Mouse (Mus musculus): Measurements from ENCODE around the gene Mical2. TPM values are rescaled to one million over a fixed set of nuclear protein-coding genes. Genes with fewer than 3 reads are reported as not detected.

Gene Mical2
- polyA plus RNA-seq, 1 experiment from 2014 or later, result 0.96 TPM

DNA sequence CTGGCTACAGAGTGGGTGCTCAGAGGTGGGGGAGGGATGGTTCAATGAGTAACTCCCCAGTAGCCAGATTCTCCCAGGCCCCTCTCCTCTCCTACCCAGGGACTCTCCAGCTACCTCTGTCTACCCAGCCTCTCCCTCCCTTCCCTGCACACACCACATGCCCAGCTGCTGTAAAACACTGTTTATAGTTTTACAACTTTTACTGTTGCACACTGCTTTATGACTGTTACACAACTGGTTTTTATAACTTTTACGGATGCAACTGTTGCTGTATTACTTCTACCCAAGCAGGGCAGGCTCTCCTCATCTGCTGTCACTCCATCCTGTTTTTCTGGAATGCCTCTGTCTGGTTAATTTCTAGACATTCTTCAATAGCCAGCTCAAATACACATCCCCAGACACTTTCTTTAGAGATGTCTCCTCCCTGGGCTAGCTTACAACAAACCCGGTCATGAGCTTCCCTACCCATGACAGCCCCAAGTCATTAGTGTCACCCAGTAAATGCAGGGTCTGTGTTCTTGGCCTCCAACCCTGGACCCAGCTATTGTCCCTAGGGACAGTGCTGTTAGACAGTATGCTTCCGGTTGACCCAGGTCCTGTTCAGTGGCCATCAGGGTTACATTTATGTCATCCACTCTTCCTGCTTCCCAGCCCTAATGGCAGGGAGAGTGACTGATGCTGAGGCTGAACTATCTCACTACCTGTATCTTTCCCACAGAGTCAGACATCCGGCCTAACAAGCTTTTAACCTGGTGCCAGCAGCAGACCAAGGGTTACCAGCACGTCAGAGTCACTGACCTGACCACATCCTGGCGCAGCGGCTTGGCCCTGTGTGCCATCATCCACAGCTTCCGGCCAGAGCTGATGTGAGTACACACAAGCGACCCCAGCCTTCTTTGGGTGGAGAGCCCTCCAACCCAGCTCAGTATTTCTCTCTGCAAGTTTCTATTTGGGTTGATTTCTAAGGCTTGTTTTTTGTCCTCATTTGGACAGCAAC lies 96.4 kb downstream of the Mical2 start:
- Histone ChIP-seq H3K27me3 (ENCODE audit: low read depth, poor library complexity, severe bottlenecking) (no peaks in the 10 kb centered on the region), H3K4me1 (peaks cover 22% of the 10 kb centered on the region), H3K9me3 (replicated peaks) (no peaks in the 10 kb centered on the region), H3K36me3 (no peaks in the 10 kb centered on the region), H3K4me3 (no peak overlapping the region), H3K27ac (no peak overlapping the region)
- DNase-seq (ENCODE audit: low spot score), result no peak
- 87% methylated on average over 9 of the region's 9 CpGs for WGBS

GRCm38 (mm10) chr7:112324577-112324976 lies 98.9 kb downstream of the Mical2 start:
- WGBS, result 94% methylated on average over 5 of the region's 5 CpGs
- Histone ChIP-seq H3K27me3 (ENCODE audit: low read depth, poor library complexity, severe bottlenecking) (no peaks in the 10 kb centered on the region), H3K27ac (no peak overlapping the region), H3K36me3 (no peaks in the 10 kb centered on the region), H3K4me3 (no peak overlapping the region), H3K9me3 (replicated peaks) (no peaks in the 10 kb centered on the region), H3K4me1 (peaks cover 17% of the 10 kb centered on the region)
- no peak for DNase-seq (ENCODE audit: low spot score)

- 92% methylated on average over 4 of the region's 4 CpGs for WGBS
- Histone ChIP-seq H3K36me3 (no peaks in the 10 kb centered on the region), H3K9me3 (replicated peaks) (no peaks in the 10 kb centered on the region), H3K27me3 (ENCODE audit: low read depth, poor library complexity, severe bottlenecking) (peaks cover 4% of the 10 kb centered on the region; the same call in 1 of the 2 replicates), H3K27ac (no peak overlapping the region), H3K4me3 (no peak overlapping the region), H3K4me1 (peaks cover 7% of the 10 kb centered on the region; the same call in 1 of the 2 replicates)
- DNase-seq (ENCODE audit: low spot score), result no peak
These were observed 101.2 kb downstream of the Mical2 start for GRCm38 (mm10) chr7:112326852-112327251.

GRCm38 (mm10) chr7:112328969-112329368 lies 103.3 kb downstream of the Mical2 start:
- no peak overlapping the region for H3K4me3 ChIP-seq
- H3K4me1 ChIP-seq, result no peaks in the 10 kb centered on the region
- H3K27ac ChIP-seq, result no peak overlapping the region
- H3K27me3 ChIP-seq (ENCODE audit: low read depth, poor library complexity, severe bottlenecking), result peaks cover 4% of the 10 kb centered on the region; the same call in 1 of the 2 replicates
- H3K9me3 ChIP-seq (replicated peaks), result no peaks in the 10 kb centered on the region
- 29% methylated on average over 1 of the region's 1 CpGs for WGBS
- DNase-seq (ENCODE audit: low spot score), result no peak
- no peaks in the 10 kb centered on the region for H3K36me3 ChIP-seq

- H3K27ac ChIP-seq, result no peak overlapping the region
- no peak overlapping the region for H3K4me3 ChIP-seq
- no peaks in the 10 kb centered on the region for H3K36me3 ChIP-seq
- H3K4me1 ChIP-seq, result no peaks in the 10 kb centered on the region
- WGBS, result 83% methylated on average over 7 of the region's 7 CpGs
- DNase-seq (ENCODE audit: low spot score), result no peak
- H3K9me3 ChIP-seq (replicated peaks), result no peaks in the 10 kb centered on the region
- H3K27me3 ChIP-seq (ENCODE audit: low read depth, poor library complexity, severe bottlenecking), result peaks cover 4% of the 10 kb centered on the region; the same call in 1 of the 2 replicates
These were observed 103.8 kb downstream of the Mical2 start for GRCm38 (mm10) chr7:112329496-112329895.

- no peak overlapping the region for H3K27ac ChIP-seq
- H3K4me1 ChIP-seq, result no peaks in the 10 kb centered on the region
- 93% methylated on average over 8 of the region's 8 CpGs for WGBS
- no peak for DNase-seq (ENCODE audit: low spot score)
- peaks cover 11% of the 10 kb centered on the region; the same call in 1 of the 2 replicates for H3K27me3 ChIP-seq (ENCODE audit: low read depth, poor library complexity, severe bottlenecking)
- no peak overlapping the region for H3K4me3 ChIP-seq
- no peaks in the 10 kb centered on the region for H3K9me3 ChIP-seq (replicated peaks)
- no peaks in the 10 kb centered on the region for H3K36me3 ChIP-seq
These were observed 105.3 kb downstream of the Mical2 start for GRCm38 (mm10) chr7:112330935-112331334.

GRCm38 (mm10) chr7:112331804-112332203 lies 106.1 kb downstream of the Mical2 start:
- Histone ChIP-seq H3K27me3 (ENCODE audit: low read depth, poor library complexity, severe bottlenecking) (peaks cover 11% of the 10 kb centered on the region; the same call in 1 of the 2 replicates), H3K27ac (no peak overlapping the region), H3K36me3 (no peaks in the 10 kb centered on the region), H3K9me3 (replicated peaks) (no peaks in the 10 kb centered on the region), H3K4me1 (peaks cover 7% of the 10 kb centered on the region), H3K4me3 (no peak overlapping the region)
- no peak for DNase-seq (ENCODE audit: low spot score)
- WGBS, result 74% methylated on average over 8 of the region's 8 CpGs

DNA sequence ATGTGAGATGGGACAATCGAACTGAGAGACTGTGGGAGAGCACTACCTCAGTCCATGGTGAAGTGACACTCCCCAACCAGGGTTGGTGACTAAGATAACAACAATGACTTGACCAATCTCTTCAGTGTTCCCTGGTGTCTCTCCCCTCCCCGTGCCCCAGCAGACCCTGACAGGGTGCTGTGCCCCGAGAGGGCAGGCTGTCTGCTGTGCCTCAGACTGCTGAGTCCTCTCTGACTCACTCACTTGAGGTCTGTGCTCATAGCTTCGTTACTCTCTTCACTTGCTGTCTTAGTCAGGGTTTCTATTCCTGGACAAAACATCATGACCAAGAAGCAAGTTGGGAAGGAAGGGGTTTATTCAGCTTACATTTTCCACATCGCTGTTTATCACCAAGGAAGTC lies 106.8 kb downstream of the Mical2 start:
- H3K27me3 ChIP-seq (ENCODE audit: low read depth, poor library complexity, severe bottlenecking), result peaks cover 11% of the 10 kb centered on the region; the same call in 1 of the 2 replicates
- WGBS, result 86% methylated on average over 5 of the region's 5 CpGs
- H3K36me3 ChIP-seq, result no peaks in the 10 kb centered on the region

DNA sequence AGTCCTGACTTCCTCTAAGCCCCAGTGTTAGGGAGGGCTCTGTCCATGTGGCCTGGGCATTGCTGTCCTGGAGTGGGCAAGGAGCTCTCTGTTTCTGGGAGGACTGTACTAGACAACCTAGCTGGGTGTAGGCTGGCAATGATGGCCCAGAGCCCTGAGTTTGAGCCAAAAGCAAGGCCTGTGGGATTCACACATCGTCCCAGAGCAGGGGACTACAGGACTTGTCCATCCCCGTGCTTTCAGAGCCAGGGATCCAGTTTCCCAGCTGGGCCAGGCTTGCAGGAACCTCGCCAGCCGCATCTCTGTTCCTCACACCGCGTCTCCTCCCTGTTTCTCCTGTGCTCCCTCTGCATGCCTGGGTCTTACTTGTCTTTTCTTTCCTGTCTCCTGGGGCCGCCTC lies 107.7 kb downstream of the Mical2 start:
- H3K9me3 ChIP-seq (replicated peaks), result no peaks in the 10 kb centered on the region
- WGBS, result 78% methylated on average over 7 of the region's 7 CpGs
- H3K36me3 ChIP-seq, result no peaks in the 10 kb centered on the region
- DNase-seq (ENCODE audit: low spot score), result no peak
- no peak overlapping the region for H3K4me3 ChIP-seq
- H3K4me1 ChIP-seq, result peaks cover 9% of the 10 kb centered on the region
- no peak overlapping the region; the same call in 1 of the 2 replicates for H3K27ac ChIP-seq
- H3K27me3 ChIP-seq (ENCODE audit: low read depth, poor library complexity, severe bottlenecking), result peaks cover 11% of the 10 kb centered on the region; the same call in 1 of the 2 replicates

More for the DNA sequence above, 106.8 kb downstream of the Mical2 start:
- Histone ChIP-seq H3K27ac (no peak overlapping the region), H3K4me3 (no peak overlapping the region), H3K9me3 (replicated peaks) (no peaks in the 10 kb centered on the region), H3K4me1 (peaks cover 9% of the 10 kb centered on the region)
- DNase-seq (ENCODE audit: low spot score), result no peak

- no peak overlapping the region for H3K4me3 ChIP-seq
- no peak overlapping the region for H3K27ac ChIP-seq
- H3K36me3 ChIP-seq, result no peaks in the 10 kb centered on the region
- WGBS, result 85% methylated on average over 6 of the region's 6 CpGs
- H3K27me3 ChIP-seq (ENCODE audit: low read depth, poor library complexity, severe bottlenecking), result 0 out of 2 replicates have a peak, but pooled peaks cover 7% of the 10 kb centered on the region
- H3K4me1 ChIP-seq, result peaks cover 9% of the 10 kb centered on the region
- no peak for DNase-seq (ENCODE audit: low spot score)
- no peaks in the 10 kb centered on the region for H3K9me3 ChIP-seq (replicated peaks)
These were observed 110.6 kb downstream of the Mical2 start for GRCm38 (mm10) chr7:112336213-112336631.

DNA sequence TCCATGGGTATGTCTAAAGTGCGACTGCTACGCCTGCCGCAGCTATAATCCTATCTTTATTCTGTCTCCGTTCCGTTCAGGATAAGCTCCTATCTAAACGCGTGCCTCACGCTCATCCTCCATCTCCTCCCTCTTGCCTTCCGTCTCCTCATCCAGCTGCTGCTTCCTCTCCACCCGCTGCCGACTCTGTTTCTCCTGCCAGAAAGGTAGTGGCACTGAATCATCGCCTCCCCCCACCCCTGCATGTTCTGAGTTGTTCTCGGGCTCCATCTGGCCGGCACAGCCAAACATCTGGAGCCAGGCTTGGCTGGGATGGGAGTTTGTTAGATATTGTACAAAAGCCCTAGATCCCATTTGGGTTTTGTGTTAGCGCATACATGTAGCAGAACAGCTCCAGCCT lies 111.1 kb downstream of the Mical2 start:
- H3K27ac ChIP-seq, result no peak overlapping the region
- DNase-seq (ENCODE audit: low spot score), result no peak
- WGBS, result 78% methylated on average over 15 of the region's 15 CpGs

GRCm38 (mm10) chr7:112337736-112338135 lies 112.1 kb downstream of the Mical2 start:
- no peak overlapping the region for H3K4me3 ChIP-seq
- peaks cover 9% of the 10 kb centered on the region for H3K4me1 ChIP-seq
- DNase-seq (ENCODE audit: low spot score), result no peak
- WGBS, result 82% methylated on average over 5 of the region's 5 CpGs
- no peaks in the 10 kb centered on the region for H3K36me3 ChIP-seq
- no peaks in the 10 kb centered on the region for H3K9me3 ChIP-seq (replicated peaks)
- 0 out of 2 replicates have a peak, but pooled peaks cover 7% of the 10 kb centered on the region for H3K27me3 ChIP-seq (ENCODE audit: low read depth, poor library complexity, severe bottlenecking)
- H3K27ac ChIP-seq, result no peak overlapping the region

More for the DNA sequence above, 111.1 kb downstream of the Mical2 start:
- Histone ChIP-seq H3K27me3 (ENCODE audit: low read depth, poor library complexity, severe bottlenecking) (0 out of 2 replicates have a peak, but pooled peaks cover 7% of the 10 kb centered on the region), H3K36me3 (no peaks in the 10 kb centered on the region), H3K4me3 (no peak overlapping the region), H3K9me3 (replicated peaks) (no peaks in the 10 kb centered on the region), H3K4me1 (peaks cover 9% of the 10 kb centered on the region)

DNA sequence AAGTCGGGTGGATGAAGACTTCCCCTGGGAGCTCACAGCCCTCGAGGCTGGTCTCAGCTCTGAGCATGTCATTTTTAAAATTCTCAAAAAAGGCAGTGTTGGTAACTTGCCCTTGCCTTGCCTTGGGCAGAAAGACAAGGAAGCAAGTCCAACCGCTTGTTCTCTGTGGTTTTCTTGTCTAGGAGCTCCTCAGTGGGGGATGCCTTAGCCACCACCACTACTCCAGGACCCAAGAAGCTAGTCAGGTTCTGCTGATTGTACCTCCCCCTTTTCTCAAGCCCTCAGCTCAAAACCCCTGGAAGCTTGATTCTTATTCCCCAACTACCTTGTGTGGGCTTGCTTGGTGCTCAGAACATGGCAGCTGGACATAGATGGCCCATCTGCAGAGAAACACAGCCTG lies 115.4 kb downstream of the Mical2 start:
- Histone ChIP-seq H3K4me1 (peaks cover 9% of the 10 kb centered on the region), H3K36me3 (no peaks in the 10 kb centered on the region), H3K27ac (no peak overlapping the region), H3K4me3 (no peak overlapping the region), H3K27me3 (ENCODE audit: low read depth, poor library complexity, severe bottlenecking) (no peaks in the 10 kb centered on the region), H3K9me3 (replicated peaks) (no peaks in the 10 kb centered on the region)
- WGBS, result 82% methylated on average over 3 of the region's 3 CpGs
- DNase-seq (ENCODE audit: low spot score), result no peak
